Mouse (Mus musculus) forebrain, embryonic 11.5 days (tissue): Measurements from ENCODE around the gene 6430571L13Rik. TPM values are rescaled to one million over a fixed set of nuclear protein-coding genes. Genes with fewer than 3 reads are reported as not detected.

Source experiments
- ATAC-seq: fragments of 200-750 bp; cut with Nextera tagmentation; replicated peaks from 2 replicates; pipeline ENCODE4 v1.8.0; 2017; ENCODE audit warnings: moderate TSS enrichment; ENCODE audit not compliant: low FRiP score
- DNase-seq: peaks from one replicate; pipeline ENCODE4 v3.0.0-alpha.2; 2017; ENCODE audit warnings: low spot score
- H3K27ac ChIP-seq: fragments of 300-500 bp; sonication (generic); 2 replicates; pipeline ENCODE4 v1.5.1; 2014; ENCODE audit warnings: low read depth, low read length
- H3K27me3 ChIP-seq: fragments of 300-500 bp; sonication (generic); 2 replicates; pipeline ENCODE4 v1.6.1; 2014; ENCODE audit warnings: mild to moderate bottlenecking, low read length, mixed read lengths; ENCODE audit not compliant: control insufficient read depth, insufficient read depth
- H3K36me3 ChIP-seq: fragments of 300-500 bp; sonication (generic); 2 replicates; pipeline ENCODE4 v1.6.1; 2014; ENCODE audit warnings: mild to moderate bottlenecking, low read length, moderate library complexity, mixed read lengths; ENCODE audit not compliant: control insufficient read depth, insufficient read depth
- H3K4me1 ChIP-seq: fragments of 300-500 bp; sonication (generic); replicated peaks from 2 replicates; pipeline ENCODE4 v1.6.1; 2014; ENCODE audit warnings: low read length, mixed read lengths; ENCODE audit not compliant: control insufficient read depth, insufficient read depth
- H3K4me2 ChIP-seq: fragments of 300-500 bp; sonication (generic); 2 replicates; pipeline ENCODE4 v1.6.1; 2014; ENCODE audit warnings: low read depth, mild to moderate bottlenecking, low read length, moderate library complexity, mixed read lengths; ENCODE audit not compliant: severe bottlenecking
- H3K4me3 ChIP-seq: fragments of 300-500 bp; sonication (generic); 2 replicates; pipeline ENCODE4 v1.5.1; 2014; ENCODE audit warnings: low read depth, low read length
- H3K9ac ChIP-seq: fragments of 300-500 bp; sonication (generic); 2 replicates; pipeline ENCODE4 v1.6.1; 2014; ENCODE audit warnings: low read length
- H3K9me3 ChIP-seq: fragments of 300-500 bp; sonication (generic); 2 replicates; pipeline ENCODE4 v1.6.1; 2016; ENCODE audit warnings: low read length, mixed read lengths; ENCODE audit not compliant: control insufficient read depth
- WGBS: fragments of 180-500 bp; shearing (Covaris S2); extraction: QIAGEN DNeasy Blood & Tissue Kit; methylation state at CpG from one replicate; pipeline ENCODE4 v1.1.7; 2014; 5-methylcytosine and 5-hydroxymethylcytosine counted together
- polyA plus RNA-seq: library from polyadenylated mRNA; unstranded; fragments of >200 nt; fragmentation: Nextera tagmentation; extraction: Ambion mirVana; gene quantifications from 2 replicates; pipeline ENCODE4 v1.2.1, GENCODE M21; 2014

The 6430571L13Rik gene
- polyA plus RNA-seq, 1 experiment from 2014 or later, result 1.3 TPM

DNA sequence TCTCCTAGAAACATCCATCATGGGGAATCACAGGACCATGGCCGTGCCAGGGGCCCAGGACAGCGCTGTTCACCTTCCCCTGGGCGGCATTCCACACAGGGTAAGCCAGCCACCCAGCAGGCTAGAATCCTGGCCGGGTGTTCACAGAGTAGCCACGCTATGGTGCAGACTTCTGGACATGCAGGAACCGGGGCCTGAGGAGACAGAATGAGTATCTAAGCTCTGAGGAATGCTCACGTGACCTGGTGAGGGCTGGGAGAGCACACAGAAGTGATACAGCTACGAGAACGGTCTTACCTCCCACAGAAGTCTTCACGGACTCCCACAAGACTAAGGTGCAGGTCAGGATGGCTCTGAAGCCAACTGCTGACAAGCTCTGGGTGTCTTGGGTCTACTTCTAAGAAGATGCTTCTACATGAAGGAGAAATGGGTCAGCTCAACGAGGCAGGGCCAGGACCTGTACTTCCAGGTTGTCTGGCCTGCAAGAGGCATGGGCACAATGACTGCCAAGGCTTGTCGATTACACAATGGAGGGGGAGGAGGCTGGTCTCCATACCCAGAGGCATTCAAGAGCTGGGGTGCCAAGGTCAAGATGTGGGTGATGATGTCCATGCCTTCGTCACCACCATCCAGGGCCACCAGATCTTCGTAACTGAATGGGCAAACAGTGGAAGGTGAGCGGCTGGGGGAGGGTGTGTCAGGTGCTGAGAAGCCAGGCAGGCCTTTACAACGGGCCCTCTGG is 12.4 kb upstream of the 6430571L13Rik start:
- no peak for DNase-seq
- 92% methylated on average over 16 of the region's 16 CpGs for WGBS
- no peak overlapping the region for H3K9ac ChIP-seq
- H3K27ac ChIP-seq, result no peak overlapping the region
- H3K27me3 ChIP-seq, result no peaks in the 10 kb centered on the region
- H3K36me3 ChIP-seq, result no peaks in the 10 kb centered on the region
- no peak overlapping the region for H3K4me3 ChIP-seq
- no peaks in the 10 kb centered on the region for H3K9me3 ChIP-seq
- H3K4me2 ChIP-seq, result no peak overlapping the region
- no peaks in the 10 kb centered on the region for H3K4me1 ChIP-seq
- ATAC-seq, result no peak

DNA sequence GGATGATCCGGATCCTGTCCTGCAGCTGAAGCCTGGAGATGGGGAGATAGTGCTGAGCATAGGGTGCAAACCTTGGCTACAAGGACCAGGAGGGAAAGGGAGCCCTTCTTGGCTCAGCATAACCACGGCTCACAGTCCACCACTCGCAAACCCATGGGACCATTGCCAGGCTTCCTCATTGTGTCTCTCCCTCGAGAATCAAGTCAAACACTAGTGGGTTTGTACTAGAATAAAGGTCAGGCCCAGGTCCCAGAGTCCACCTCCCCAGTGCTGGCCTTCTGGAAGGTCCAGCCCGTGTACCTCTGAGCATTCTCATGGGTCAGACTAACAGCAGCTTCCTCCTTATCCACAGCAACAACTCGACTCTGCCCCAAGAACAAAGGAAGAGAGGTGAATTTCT is 9.6 kb upstream of the 6430571L13Rik start:
- no peak overlapping the region for H3K4me2 ChIP-seq
- H3K36me3 ChIP-seq, result no peaks in the 10 kb centered on the region
- WGBS, result 84% methylated on average over 6 of the region's 6 CpGs
- H3K9me3 ChIP-seq, result no peaks in the 10 kb centered on the region
- H3K4me1 ChIP-seq, result no peaks in the 10 kb centered on the region
- ATAC-seq (no peak), DNase-seq (no peak)
- no peaks in the 10 kb centered on the region for H3K27me3 ChIP-seq
- H3K27ac ChIP-seq, result no peak overlapping the region
- H3K9ac ChIP-seq, result no peak overlapping the region
- H3K4me3 ChIP-seq, result no peak overlapping the region

DNA sequence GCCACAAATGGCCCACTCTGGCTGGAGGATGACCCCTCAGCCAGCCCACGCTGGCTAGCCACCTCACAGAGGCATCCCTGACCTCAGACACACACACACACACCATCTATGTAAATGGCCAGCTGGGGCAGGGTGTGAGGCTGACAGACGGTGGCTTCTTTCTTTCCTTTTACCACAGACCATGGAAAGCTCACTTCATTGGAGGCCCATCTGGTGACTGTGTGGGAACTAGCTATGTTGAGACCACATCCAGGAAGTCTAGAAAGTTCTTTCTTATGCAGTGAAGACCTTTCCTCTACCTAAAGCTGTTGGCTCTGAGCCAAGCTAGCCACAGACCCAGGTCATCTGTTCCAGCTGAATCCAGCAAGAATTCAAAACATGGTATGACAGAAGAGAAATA is 6.7 kb upstream of the 6430571L13Rik start:
- no peak overlapping the region for H3K4me3 ChIP-seq
- 81% methylated on average over 2 of the region's 2 CpGs for WGBS
- ATAC-seq, result no peak
- H3K27me3 ChIP-seq, result no peaks in the 10 kb centered on the region
- H3K4me2 ChIP-seq, result no peak overlapping the region
- DNase-seq, result no peak
- H3K27ac ChIP-seq, result no peak overlapping the region
- H3K9me3 ChIP-seq, result no peaks in the 10 kb centered on the region
- no peak overlapping the region for H3K9ac ChIP-seq
- H3K36me3 ChIP-seq, result no peaks in the 10 kb centered on the region
- no peaks in the 10 kb centered on the region for H3K4me1 ChIP-seq

DNA sequence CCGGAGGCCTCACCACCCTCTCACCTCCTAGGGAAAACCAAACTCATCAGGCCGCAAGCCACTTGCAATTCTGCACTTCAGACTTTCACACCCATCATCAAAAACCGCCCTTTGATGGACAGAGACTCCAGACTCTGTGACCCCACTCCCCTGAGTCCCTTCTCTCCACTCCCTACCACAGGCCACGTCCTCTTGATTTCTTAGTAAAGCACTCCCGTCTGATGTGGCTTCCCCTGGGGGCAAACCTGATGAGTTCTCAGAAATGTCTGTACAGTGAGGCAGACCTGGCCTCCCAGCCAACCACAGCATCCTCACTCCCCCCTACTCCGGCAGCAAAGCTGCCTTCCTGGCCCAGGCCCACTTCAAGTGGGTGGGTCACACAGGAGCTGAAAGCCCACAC is 6.0 kb upstream of the 6430571L13Rik start:
- Histone ChIP-seq H3K9ac (no peak overlapping the region), H3K4me2 (no peak overlapping the region), H3K4me1 (no peaks in the 10 kb centered on the region; the same call in 1 of the 2 replicates), H3K27me3 (no peaks in the 10 kb centered on the region), H3K36me3 (no peaks in the 10 kb centered on the region), H3K9me3 (no peaks in the 10 kb centered on the region), H3K4me3 (no peak overlapping the region), H3K27ac (no peak overlapping the region)
- ATAC-seq (no peak), DNase-seq (no peak)
- 87% methylated on average over 6 of the region's 6 CpGs for WGBS

DNA sequence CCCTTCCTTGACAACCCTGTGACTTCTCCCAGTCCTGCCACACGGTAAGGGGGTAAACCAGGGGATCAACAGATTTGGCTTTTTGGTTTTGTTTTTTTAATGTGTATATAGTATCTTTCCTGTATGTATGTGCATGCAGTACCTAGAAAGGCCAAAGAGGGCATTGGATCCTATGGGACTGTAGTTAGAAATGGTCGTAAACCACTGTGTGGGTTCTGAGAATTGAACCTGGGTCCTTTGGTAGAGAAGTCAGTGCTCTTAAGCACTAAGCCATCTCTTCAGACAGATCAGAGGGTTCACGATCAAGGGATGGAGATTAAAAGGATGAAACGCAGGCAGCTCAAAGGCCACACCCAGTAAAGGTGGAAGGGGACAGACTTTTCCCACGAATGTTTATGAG is 5.4 kb upstream of the 6430571L13Rik start:
- Histone ChIP-seq H3K4me2 (no peak overlapping the region), H3K27ac (no peak overlapping the region), H3K4me3 (no peak overlapping the region), H3K36me3 (no peaks in the 10 kb centered on the region), H3K4me1 (no peaks in the 10 kb centered on the region; the same call in 1 of the 2 replicates), H3K9me3 (no peaks in the 10 kb centered on the region), H3K9ac (no peak overlapping the region), H3K27me3 (no peaks in the 10 kb centered on the region)
- 92% methylated on average over 5 of the region's 5 CpGs for WGBS
- ATAC-seq (no peak), DNase-seq (no peak)

DNA sequence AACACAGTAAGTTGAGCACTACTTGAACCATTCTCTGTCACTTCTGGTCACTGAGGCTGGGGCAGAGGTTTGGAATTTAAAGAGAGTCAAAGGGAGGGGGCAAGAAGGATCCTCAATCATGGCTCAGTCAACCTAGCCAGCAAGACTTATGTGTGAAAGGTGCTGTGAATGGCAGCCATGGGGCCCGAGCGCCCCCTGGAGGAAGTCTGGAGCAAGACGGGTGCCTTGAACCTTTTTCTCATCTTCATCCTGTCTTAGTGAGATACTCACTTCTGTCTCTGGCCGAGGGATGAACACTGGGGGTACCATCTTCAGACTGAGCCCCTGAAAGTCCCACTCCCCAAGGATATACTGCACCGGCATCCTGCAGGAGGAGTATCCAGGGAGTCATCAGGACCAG is 4.5 kb upstream of the 6430571L13Rik start:
- Histone ChIP-seq H3K4me1 (no peaks in the 10 kb centered on the region; the same call in 1 of the 2 replicates), H3K9me3 (no peaks in the 10 kb centered on the region), H3K27ac (no peak overlapping the region), H3K4me2 (no peak overlapping the region), H3K27me3 (no peaks in the 10 kb centered on the region), H3K4me3 (no peak overlapping the region), H3K36me3 (no peaks in the 10 kb centered on the region), H3K9ac (no peak overlapping the region)
- 13% methylated on average over 5 of the region's 5 CpGs for WGBS
- peak; percentile 82 for DNase-seq
- ATAC-seq, result no peak

DNA sequence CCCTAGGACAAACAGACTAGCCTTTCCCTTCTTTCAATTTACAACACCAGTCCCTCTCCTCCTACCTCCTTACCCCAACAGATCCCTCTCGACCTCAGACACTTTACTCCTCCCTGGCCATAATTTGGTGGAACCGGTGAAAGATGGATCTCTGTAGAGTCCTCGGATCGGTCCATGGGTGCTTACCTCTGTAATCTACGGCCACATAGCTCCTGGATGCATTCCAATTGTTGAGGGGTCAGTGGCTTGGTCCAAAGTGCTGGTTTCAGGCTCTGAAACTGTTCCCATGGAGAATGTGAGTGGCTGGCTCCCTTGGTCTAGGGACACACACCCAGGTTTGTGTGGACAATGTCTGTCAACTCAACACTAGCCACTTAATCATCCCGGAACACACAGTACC is 4.0 kb upstream of the 6430571L13Rik start:
- Histone ChIP-seq H3K4me2 (no peak overlapping the region), H3K9me3 (no peaks in the 10 kb centered on the region), H3K27ac (no peak overlapping the region), H3K27me3 (no peaks in the 10 kb centered on the region), H3K4me1 (no peaks in the 10 kb centered on the region; the same call in 1 of the 2 replicates), H3K9ac (no peak overlapping the region), H3K4me3 (no peak overlapping the region), H3K36me3 (no peaks in the 10 kb centered on the region)
- ATAC-seq (no peak), DNase-seq (no peak)
- 92% methylated on average over 6 of the region's 6 CpGs for WGBS

DNA sequence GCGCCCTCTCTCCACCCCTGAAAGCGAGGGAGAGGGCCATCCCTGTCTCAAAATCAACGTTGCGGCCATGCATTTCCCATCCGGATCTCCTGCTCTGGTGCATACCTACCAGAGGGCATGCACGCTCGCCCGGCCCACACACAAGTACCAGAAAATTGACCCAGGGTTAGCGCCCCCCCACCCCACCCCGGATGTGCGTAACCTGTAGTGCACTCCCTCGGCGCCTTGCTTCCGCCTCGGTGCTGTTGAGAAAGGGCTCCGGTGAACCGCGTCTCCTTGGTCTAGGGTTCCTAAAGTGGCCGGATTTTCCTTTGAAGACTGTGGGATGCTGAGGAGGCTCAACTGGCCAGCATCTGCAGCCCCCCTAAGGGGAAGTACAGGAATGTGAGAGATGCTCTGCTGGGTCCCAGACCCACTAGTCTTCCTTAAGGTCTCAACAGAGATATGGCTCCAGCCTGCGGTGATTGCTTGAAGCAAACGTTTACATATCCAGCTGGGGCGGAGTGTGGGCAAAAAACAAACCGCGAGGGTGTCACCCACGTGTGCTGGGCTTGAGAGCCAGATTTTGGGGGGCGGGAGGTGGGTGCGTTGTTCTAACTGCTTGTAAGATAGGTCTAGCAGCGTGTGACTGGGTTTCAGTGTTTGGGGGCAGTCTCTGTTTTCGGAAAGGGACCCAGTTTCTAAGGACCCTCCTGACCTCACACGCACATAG is 2.1 kb upstream of the 6430571L13Rik start, which contains the start of gene Hemk1:
Gene Hemk1 (minus strand): TSS at position 179 of the 712 bp plus-strand sequence.
- Histone ChIP-seq H3K9ac (peak within 1 kb of the TSS; percentile 79), H3K4me3 (peak within 1 kb of the TSS; percentile 57), H3K4me2 (peak within 1 kb of the TSS; percentile 89), H3K27ac (no peak within 1 kb of the TSS), H3K27me3 (no peaks in the 10 kb centered on the region; the same call in 1 of the 2 replicates), H3K9me3 (no peaks in the 10 kb centered on the region), H3K4me1 (no peaks in the 10 kb centered on the region; the same call in 1 of the 2 replicates), H3K36me3 (no peaks in the 10 kb centered on the region)
- DNase-seq (peak; percentile 89), ATAC-seq (peak; percentile 64)
- WGBS, result 6% methylated on average over 30 of the region's 30 CpGs
